Mouse (Mus musculus) hindbrain, embryonic 12.5 days (tissue): ENCODE measurements at regions not wholly inside any gene's neighbourhood (a gene's known extent, or its start where the extent isn't known, plus 50 kb on each side); places are given as distances from the start of the nearest gene placed in this dataset.
A peak's percentile ranks its signal among the peaks of the same experiment; 100 is the strongest.
"Not testable (repeated sequence)": the region's sequence is repeated elsewhere in the genome, so short reads cannot be mapped to it uniquely, and the experiment has no call there.

Experiments used
- ATAC-seq: fragments of 200-750 bp; cut with Nextera tagmentation; 2 replicates; pipeline ENCODE4 v1.8.0; 2017; ENCODE audit warnings: moderate TSS enrichment; ENCODE audit not compliant: low FRiP score
- H3K27ac ChIP-seq: fragments of 300-500 bp; sonication (generic); 2 replicates; pipeline ENCODE4 v1.5.1; 2016; ENCODE audit warnings: mild to moderate bottlenecking
- H3K27me3 ChIP-seq: fragments of 300-500 bp; sonication (generic); 2 replicates; pipeline ENCODE4 v1.6.1; 2016; ENCODE audit warnings: mild to moderate bottlenecking
- H3K36me3 ChIP-seq: fragments of 300-500 bp; sonication (generic); 2 replicates; pipeline ENCODE4 v1.6.1; 2016; ENCODE audit warnings: mild to moderate bottlenecking
- H3K4me1 ChIP-seq: fragments of 300-500 bp; sonication (generic); 2 replicates; pipeline ENCODE4 v1.6.1; 2016
- H3K4me2 ChIP-seq: fragments of 300-500 bp; sonication (generic); replicated peaks from 2 replicates; pipeline ENCODE4 v1.6.1; 2016; ENCODE audit warnings: mild to moderate bottlenecking
- H3K4me3 ChIP-seq: fragments of 300-500 bp; sonication (generic); 2 replicates; pipeline ENCODE4 v1.5.1; 2016; ENCODE audit warnings: mild to moderate bottlenecking
- H3K9ac ChIP-seq: fragments of 300-500 bp; sonication (generic); 2 replicates; pipeline ENCODE4 v1.6.1; 2016; ENCODE audit warnings: mild to moderate bottlenecking, moderate library complexity
- H3K9me3 ChIP-seq: fragments of 300-500 bp; sonication (generic); replicated peaks from 2 replicates; pipeline ENCODE4 v1.6.1; 2016; ENCODE audit warnings: mild to moderate bottlenecking
- whole genome bisulfite sequencing: fragments of 180-500 bp; shearing (Covaris S2); methylation state at CpG from one replicate; pipeline ENCODE4 v1.1.7; 2016; 5-methylcytosine and 5-hydroxymethylcytosine counted together

- Histone ChIP-seq H3K9me3 (no peaks in the 10 kb centered on the region), H3K4me3 (0 out of 2 replicates have a peak overlapping the region, but pooled peaks have one; percentile 7), H3K36me3 (no peaks in the 10 kb centered on the region), H3K27ac (no peak overlapping the region), H3K27me3 (no peaks in the 10 kb centered on the region), H3K4me2 (peak overlapping the region; percentile 24; the same call in 1 of the 2 replicates), H3K4me1 (no peaks in the 10 kb centered on the region), H3K9ac (no peak overlapping the region)
- peak; percentile 73 for ATAC-seq
- 8% methylated on average over 7 of the region's 7 CpGs for WGBS
Measured at GRCm38 (mm10) chrX:15322207-15322839, 1111.4 kb downstream of the H2al1n start.

- H3K36me3 ChIP-seq: no peaks in the 10 kb centered on the region
- H3K4me3 ChIP-seq: no peak overlapping the region
- WGBS: 35% methylated on average over 5 of the region's 5 CpGs
- no peak for ATAC-seq
- no peaks in the 10 kb centered on the region for H3K9me3 ChIP-seq
- H3K4me1 ChIP-seq: no peaks in the 10 kb centered on the region
- no peak overlapping the region for H3K27ac ChIP-seq
- H3K9ac ChIP-seq: no peak overlapping the region
- H3K27me3 ChIP-seq: no peaks in the 10 kb centered on the region
- H3K4me2 ChIP-seq: no peak overlapping the region
Measured at GRCm38 (mm10) chrX:15322958-15323357, 1112.0 kb downstream of the H2al1n start.

GRCm38 (mm10) chrX:15365135-15365534 lies 1154.2 kb downstream of the H2al1n start:
- not testable (repeated sequence) for H3K27me3 ChIP-seq, H3K4me2 ChIP-seq, H3K9me3 ChIP-seq, H3K9ac ChIP-seq, H3K4me1 ChIP-seq, H3K4me3 ChIP-seq, H3K27ac ChIP-seq, H3K36me3 ChIP-seq, ATAC-seq
- WGBS: 81% methylated on average over 6 of the region's 6 CpGs
